Mouse (Mus musculus): ENCODE measurements around the gene Pds5a. TPM values are rescaled to one million over a fixed set of nuclear protein-coding genes. Genes with fewer than 3 reads are reported as not detected.

The Pds5a gene
- total RNA-seq, 2 experiments from 2014 or later: 90.5 to 94.4 TPM

DNA sequence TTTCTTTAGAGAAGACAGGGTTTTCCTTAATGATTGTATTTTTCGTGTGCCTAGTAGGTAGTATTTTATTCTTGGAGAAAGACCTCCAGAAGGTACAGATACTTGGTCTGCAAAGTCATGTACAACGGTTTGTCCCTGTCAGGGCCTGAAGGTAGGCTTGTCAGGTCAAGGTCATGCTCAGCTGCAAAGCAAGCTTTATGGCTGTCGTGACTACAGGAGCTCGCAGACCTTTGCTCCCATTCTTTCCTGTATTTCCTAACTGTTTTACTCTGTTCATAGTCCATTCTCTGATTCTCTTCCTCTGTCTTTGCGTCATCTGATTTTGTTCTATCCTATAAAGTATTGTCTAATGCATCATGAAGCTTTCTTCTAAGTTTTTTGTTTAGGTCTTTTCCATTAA lies 111.8 kb downstream of the Pds5a start:
- ATAC-seq (replicated peaks; ENCODE audit: low FRiP score, poor library complexity, severe bottlenecking): no peak

DNA sequence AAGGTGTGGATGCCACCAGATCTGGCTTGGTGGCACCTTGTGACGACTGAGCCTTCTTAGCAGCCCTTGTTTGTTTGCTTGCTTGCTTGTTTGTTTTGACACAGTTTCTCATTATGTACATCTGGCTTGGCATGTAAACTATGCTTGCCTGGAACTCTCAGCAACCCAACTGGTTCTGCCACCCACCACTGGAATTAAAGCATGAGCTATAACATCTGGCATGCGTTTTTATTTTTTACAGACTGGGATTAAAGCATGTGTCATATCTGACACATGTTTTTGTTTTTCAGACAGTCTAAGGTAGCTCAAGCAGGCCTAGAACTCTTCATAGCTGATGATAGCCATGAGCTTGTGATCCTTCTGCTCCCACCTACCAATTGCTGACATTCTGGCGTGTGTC lies 119.5 kb downstream of the Pds5a start:
- no peak for ATAC-seq (replicated peaks; ENCODE audit: low FRiP score, poor library complexity, severe bottlenecking)

DNA sequence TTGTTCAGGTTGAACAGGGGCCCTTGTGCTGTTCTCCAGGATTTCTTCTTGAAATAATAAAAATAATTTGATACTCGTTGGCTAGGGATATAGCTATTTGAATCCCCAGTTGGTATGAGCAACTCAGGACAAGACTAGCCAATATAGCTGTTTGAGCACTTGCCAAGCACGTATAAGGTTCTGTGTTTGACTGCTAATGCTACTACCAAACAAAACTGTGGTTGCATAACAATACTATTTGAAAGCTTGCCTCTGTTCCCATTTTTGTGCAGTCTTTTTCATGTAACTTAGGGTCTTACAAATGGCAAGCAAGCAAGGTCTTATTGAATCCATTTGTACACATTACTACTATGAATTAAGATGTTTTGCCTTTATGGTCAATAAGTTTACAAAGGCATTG lies 122.2 kb downstream of the Pds5a start:
- ATAC-seq (replicated peaks; ENCODE audit: low FRiP score, poor library complexity, severe bottlenecking): no peak

DNA sequence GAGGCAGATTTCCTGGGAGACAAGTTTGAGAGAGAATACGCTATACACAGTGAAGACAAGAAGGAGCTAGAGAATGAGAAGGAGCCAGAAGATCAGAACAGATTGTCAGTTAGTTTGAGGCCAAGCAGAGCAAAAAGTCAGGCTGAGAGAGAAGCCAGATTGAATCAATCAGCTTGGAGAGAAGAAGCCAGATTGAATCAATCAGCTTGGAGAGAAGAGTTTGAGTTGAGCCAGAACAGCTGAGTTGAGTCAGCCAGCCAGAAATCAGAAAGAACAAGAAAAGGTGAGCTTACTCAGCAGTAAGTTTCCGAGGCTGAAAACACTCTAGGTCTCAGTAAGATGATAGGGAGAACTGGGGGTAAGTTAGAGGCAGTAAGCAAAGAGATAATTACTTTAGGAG lies 123.2 kb downstream of the Pds5a start:
- ATAC-seq (replicated peaks; ENCODE audit: low FRiP score, poor library complexity, severe bottlenecking): no peak

DNA sequence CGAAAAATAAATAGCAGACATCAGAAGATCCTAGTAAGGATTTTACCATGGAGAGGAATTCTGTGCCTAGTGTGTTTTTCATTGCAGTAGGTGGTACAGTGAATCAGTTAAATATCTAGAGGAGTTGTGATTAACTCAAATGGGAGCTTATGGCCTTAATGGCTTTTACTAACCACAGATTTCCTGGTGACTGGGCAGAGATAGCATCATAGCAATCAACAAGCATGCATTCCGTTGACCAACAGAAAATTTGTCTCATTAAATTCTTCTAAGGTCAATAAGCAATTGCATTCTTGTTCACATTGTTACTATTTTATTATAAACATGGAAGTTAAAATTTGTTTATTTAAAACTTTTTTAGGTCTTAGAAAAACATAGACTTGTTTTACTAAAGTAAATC lies 132.6 kb downstream of the Pds5a start:
- no peak for ATAC-seq (replicated peaks; ENCODE audit: low FRiP score, poor library complexity, severe bottlenecking)

DNA sequence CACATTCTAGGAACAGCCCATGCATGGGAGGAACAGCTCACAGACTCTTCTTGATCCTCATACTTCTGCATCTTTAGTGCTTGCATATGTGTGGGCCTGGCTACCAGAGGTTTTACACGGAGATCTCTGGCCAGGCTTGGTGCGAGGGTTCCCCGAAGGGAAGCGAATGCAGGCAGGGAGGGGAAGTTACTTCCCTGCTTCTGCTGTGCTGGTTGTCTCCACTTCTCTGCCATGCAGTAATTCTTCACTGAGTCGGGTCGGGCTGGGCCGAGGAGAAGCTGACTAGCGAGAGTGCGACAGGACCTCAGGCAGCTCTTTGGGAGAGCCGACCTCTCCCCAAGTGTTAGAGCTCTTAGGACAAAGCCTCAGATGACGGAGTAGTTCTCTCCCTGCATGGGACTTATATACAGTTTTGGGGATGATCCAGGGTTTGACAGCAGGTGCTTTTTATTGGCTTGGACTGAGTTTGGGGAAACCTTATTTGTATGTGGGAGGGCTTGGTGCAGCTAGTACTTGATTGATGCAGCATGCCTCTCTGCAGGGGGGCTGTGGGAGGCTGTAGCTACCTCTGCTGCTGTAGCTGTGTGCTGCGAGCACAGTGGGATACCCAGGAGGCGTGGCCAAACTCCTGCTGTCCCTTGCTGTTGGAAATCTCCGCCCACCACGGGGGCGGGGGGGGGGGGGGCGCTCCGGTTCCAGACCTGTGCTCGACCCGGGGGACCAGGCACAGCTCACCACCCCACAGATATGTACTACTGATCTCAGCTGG lies 136.8 kb downstream of the Pds5a start:
- ATAC-seq (replicated peaks; ENCODE audit: low FRiP score, poor library complexity, severe bottlenecking): no peak

DNA sequence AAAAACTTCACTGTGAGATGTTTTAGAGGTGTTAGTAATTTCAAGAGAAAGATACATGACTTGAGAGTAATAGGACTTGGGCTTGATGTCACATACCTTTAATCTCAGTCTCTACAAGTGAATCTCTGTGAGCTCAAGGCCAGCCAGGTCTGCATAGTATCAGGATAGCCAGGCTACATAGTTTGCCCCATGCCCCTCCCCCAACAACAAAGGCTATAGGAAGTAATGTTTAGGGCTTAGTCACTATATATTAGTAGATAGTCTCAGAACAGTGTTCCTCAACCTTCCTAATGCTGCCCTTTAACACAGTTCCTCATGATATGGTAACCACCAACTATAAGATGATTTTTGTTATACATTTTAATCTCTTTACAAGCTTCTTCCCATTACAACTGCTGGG lies 141.0 kb downstream of the Pds5a start:
- ATAC-seq (replicated peaks; ENCODE audit: low FRiP score, poor library complexity, severe bottlenecking): no peak

Other genes starting within 250 kb of the Pds5a start
- not detected in 2 replicates for gene Gm43552, start 205.4 kb downstream of the Pds5a start, total RNA-seq (2015; ENCODE audit: low replicate concordance)
- not detected in 2 replicates for gene Gm43552, start 205.4 kb downstream of the Pds5a start, total RNA-seq (2017; ENCODE audit: low replicate concordance)
- gene Smim14, start 161.1 kb downstream of the Pds5a start, total RNA-seq (2015; ENCODE audit: low replicate concordance): 41.8 and 54.2 TPM in 2 replicates
- gene Smim14, start 161.1 kb downstream of the Pds5a start, total RNA-seq (2017; ENCODE audit: low replicate concordance): 17.6 and 26.3 TPM in 2 replicates
- 35.0 and 44.5 TPM in 2 replicates for gene Ube2k, start 161.0 kb downstream of the Pds5a start, total RNA-seq (2015; ENCODE audit: low replicate concordance)
- 18.1 TPM in 2 replicates for gene Ube2k, start 161.0 kb downstream of the Pds5a start, total RNA-seq (2017; ENCODE audit: low replicate concordance)
- gene N4bp2, start 65.2 kb upstream of the Pds5a start, total RNA-seq (2015; ENCODE audit: low replicate concordance): 6.0 and 23.2 TPM in 2 replicates
- gene N4bp2, start 65.2 kb upstream of the Pds5a start, total RNA-seq (2017; ENCODE audit: low replicate concordance): 14.5 and 18.7 TPM in 2 replicates
- gene Rhoh, start 162.9 kb upstream of the Pds5a start, total RNA-seq (2015; ENCODE audit: low replicate concordance): 2.1 and 2.5 TPM in 2 replicates
- 1.0 and 3.3 TPM in 2 replicates for gene Rhoh, start 162.9 kb upstream of the Pds5a start, total RNA-seq (2017; ENCODE audit: low replicate concordance)
- not detected in 2 replicates for gene Chrna9, start 236.6 kb upstream of the Pds5a start, total RNA-seq (2015; ENCODE audit: low replicate concordance)
- not detected in 2 replicates for gene Chrna9, start 236.6 kb upstream of the Pds5a start, total RNA-seq (2017; ENCODE audit: low replicate concordance)